Comparison of ENCODE assay signal across 22 mouse cellular contexts in genomic region chr10:12551735-12552134, GRCm38 (mm10).
DNase-seq lines count a peak whose midpoint lies in the region; ATAC-seq and TF ChIP-seq lines count a peak whose summit lies in the region.
"Had no signal": no experiment of that assay in that cellular context is flagged by ENCODE, and none has a peak within 500 bp of the region (broad histone marks: within the 10 kb centered on the region; RNA-seq: fewer than 3 reads in every experiment).

No protein-coding gene starts in this region.

- peak overlapping the region; percentile 69; the same call in 1 of the 2 replicates for H3K27ac ChIP-seq in hindbrain, embryonic 10.5 days
- H3K27ac ChIP-seq in hindbrain, embryonic 14.5 days, result no peak overlapping the region
- H3K27ac ChIP-seq in ES-Bruce4 (ENCODE audit: insufficient read depth, low read length), result peak overlapping the region; percentile 51; the same call in 1 of the 2 replicates
- H3K27ac ChIP-seq in embryonic facial prominence, embryonic 11.5 days (replicated peaks; ENCODE audit: low read depth, low read length), result no peak overlapping the region
- H3K27ac ChIP-seq in limb, embryonic 13.5 days, result peak overlapping the region; percentile 33; the same call in 1 of the 2 replicates
- no peak overlapping the region for H3K27ac ChIP-seq in thymus, adult 2 months (ENCODE audit: control insufficient read depth, insufficient read depth, low read length)
- H3K27ac ChIP-seq: forebrain, embryonic 15.5 days; heart, embryonic 15.5 days; hindbrain, embryonic 15.5 days had no signal

- no peak for ATAC-seq in hindbrain, embryonic 14.5 days (ENCODE audit: low FRiP score)
- no peak for ATAC-seq in embryonic facial prominence, embryonic 11.5 days (replicated peaks; ENCODE audit: insufficient number of reproducible peaks, low FRiP score, low TSS enrichment, low read depth)
- ATAC-seq in limb, embryonic 13.5 days (ENCODE audit: low FRiP score, low read depth), result no peak
- ATAC-seq: forebrain, embryonic 15.5 days had no signal

- no peak for TF ChIP-seq EP300 in ES-Bruce4 (IDR thresholded peaks at IDR 0.05; ENCODE audit: insufficient read depth, low read depth, low read length)

- H3K4me1 ChIP-seq in hindbrain, embryonic 10.5 days (replicated peaks), result peaks cover 74% of the 10 kb centered on the region
- peaks cover 17% of the 10 kb centered on the region for H3K4me1 ChIP-seq in hindbrain, embryonic 14.5 days (replicated peaks; ENCODE audit: control insufficient read depth, insufficient read depth, low read length)
- peaks cover 4% of the 10 kb centered on the region for H3K4me1 ChIP-seq in ES-Bruce4 (ENCODE audit: control insufficient read depth, insufficient read depth, low read length)
- H3K4me1 ChIP-seq in embryonic facial prominence, embryonic 11.5 days (ENCODE audit: control insufficient read depth, insufficient read depth, low read length), result no peaks in the 10 kb centered on the region
- H3K4me1 ChIP-seq in limb, embryonic 13.5 days, result peaks cover 67% of the 10 kb centered on the region
- H3K4me1 ChIP-seq in thymus, adult 2 months (replicated peaks; ENCODE audit: control insufficient read depth, insufficient read depth, low read length), result peaks cover 6% of the 10 kb centered on the region

- H3K4me2 ChIP-seq in hindbrain, embryonic 14.5 days (replicated peaks), result no peak overlapping the region
- H3K4me2 ChIP-seq in embryonic facial prominence, embryonic 11.5 days (ENCODE audit: low read depth, low read length), result no peak overlapping the region
- H3K4me2 ChIP-seq in limb, embryonic 13.5 days (replicated peaks), result no peak overlapping the region
- H3K4me2 ChIP-seq: forebrain, embryonic 15.5 days; heart, embryonic 12.5 days; heart, embryonic 15.5 days; hindbrain, embryonic 15.5 days had no signal

- H3K27me3 ChIP-seq in hindbrain, embryonic 10.5 days (ENCODE audit: insufficient read depth, poor library complexity, severe bottlenecking), result no peaks in the 10 kb centered on the region
- 0 out of 2 replicates have a peak, but pooled peaks cover 8% of the 10 kb centered on the region for H3K27me3 ChIP-seq in hindbrain, embryonic 14.5 days (ENCODE audit: control insufficient read depth, insufficient read depth, low read length)
- H3K27me3 ChIP-seq in ES-Bruce4 (ENCODE audit: control insufficient read depth, insufficient read depth, low read length, poor library complexity, severe bottlenecking), result no peaks in the 10 kb centered on the region
- no peaks in the 10 kb centered on the region for H3K27me3 ChIP-seq in embryonic facial prominence, embryonic 11.5 days (ENCODE audit: control insufficient read depth, insufficient read depth, low read length)
- H3K27me3 ChIP-seq in limb, embryonic 13.5 days, result no peaks in the 10 kb centered on the region
- no peaks in the 10 kb centered on the region for H3K27me3 ChIP-seq in thymus, adult 2 months (ENCODE audit: control insufficient read depth, insufficient read depth, low read length)
- H3K27me3 ChIP-seq: CH12.LX; heart, embryonic 12.5 days; heart, embryonic 15.5 days; hindbrain, embryonic 15.5 days had no signal

- no peak overlapping the region for H3K9ac ChIP-seq in hindbrain, embryonic 14.5 days
- H3K9ac ChIP-seq in ES-Bruce4 (ENCODE audit: low read depth, poor library complexity, severe bottlenecking), result peak overlapping the region; percentile 8; the same call in 1 of the 2 replicates
- no peak overlapping the region for H3K9ac ChIP-seq in embryonic facial prominence, embryonic 11.5 days (replicated peaks; ENCODE audit: low read length)
- no peak overlapping the region for H3K9ac ChIP-seq in limb, embryonic 13.5 days
- H3K9ac ChIP-seq: forebrain, embryonic 15.5 days; heart, embryonic 12.5 days; heart, embryonic 15.5 days; hindbrain, embryonic 15.5 days had no signal

- no peaks in the 10 kb centered on the region for H3K9me3 ChIP-seq in hindbrain, embryonic 10.5 days
- no peaks in the 10 kb centered on the region for H3K9me3 ChIP-seq in hindbrain, embryonic 14.5 days (ENCODE audit: control insufficient read depth, low read length)
- no peaks in the 10 kb centered on the region for H3K9me3 ChIP-seq in ES-Bruce4 (replicated peaks; ENCODE audit: control insufficient read depth, insufficient read depth, low read length, poor library complexity, severe bottlenecking)
- no peaks in the 10 kb centered on the region for H3K9me3 ChIP-seq in embryonic facial prominence, embryonic 11.5 days (replicated peaks; ENCODE audit: control insufficient read depth, low read length)
- no peaks in the 10 kb centered on the region for H3K9me3 ChIP-seq in limb, embryonic 13.5 days
- H3K9me3 ChIP-seq: forebrain, embryonic 15.5 days; heart, embryonic 12.5 days; heart, embryonic 15.5 days; hindbrain, embryonic 15.5 days had no signal

- no peaks in the 10 kb centered on the region for H3K36me3 ChIP-seq in hindbrain, embryonic 10.5 days
- no peaks in the 10 kb centered on the region for H3K36me3 ChIP-seq in hindbrain, embryonic 14.5 days (replicated peaks; ENCODE audit: control insufficient read depth, insufficient read depth)
- H3K36me3 ChIP-seq in ES-Bruce4 (ENCODE audit: control insufficient read depth, insufficient read depth, low read length, poor library complexity, severe bottlenecking), result no peaks in the 10 kb centered on the region
- no peaks in the 10 kb centered on the region for H3K36me3 ChIP-seq in embryonic facial prominence, embryonic 11.5 days (replicated peaks; ENCODE audit: control insufficient read depth, insufficient read depth, low read depth, low read length)
- H3K36me3 ChIP-seq in limb, embryonic 13.5 days, result no peaks in the 10 kb centered on the region
- H3K36me3 ChIP-seq in thymus, adult 2 months (ENCODE audit: control insufficient read depth, insufficient read depth, low read length), result no peaks in the 10 kb centered on the region
- H3K36me3 ChIP-seq: forebrain, embryonic 15.5 days; heart, embryonic 12.5 days; heart, embryonic 15.5 days; hindbrain, embryonic 15.5 days had no signal

- no peak overlapping the region for H3K4me3 ChIP-seq in hindbrain, embryonic 10.5 days
- H3K4me3 ChIP-seq in hindbrain, embryonic 14.5 days (replicated peaks; ENCODE audit: low read length), result no peak overlapping the region
- no peak overlapping the region for H3K4me3 ChIP-seq in ES-Bruce4 (ENCODE audit: low read depth, low read length)
- no peak overlapping the region for H3K4me3 ChIP-seq in embryonic facial prominence, embryonic 11.5 days (ENCODE audit: low read depth, low read length)
- H3K4me3 ChIP-seq in limb, embryonic 13.5 days, result no peak overlapping the region
- H3K4me3 ChIP-seq in thymus, adult 2 months (ENCODE audit: control insufficient read depth, insufficient read depth, low read length), result no peak overlapping the region
- H3K4me3 ChIP-seq: forebrain, embryonic 15.5 days; heart, embryonic 12.5 days; heart, embryonic 15.5 days; hindbrain, embryonic 15.5 days had no signal

- no peak for TF ChIP-seq CTCF in ES-Bruce4 (IDR thresholded peaks at IDR 0.05; ENCODE audit: low read depth, low read length)
- TF ChIP-seq CTCF in thymus, adult 2 months (IDR thresholded peaks at IDR 0.05; ENCODE audit: borderline replicate concordance, control insufficient read depth, extremely low read depth, insufficient read depth, low read length, poor library complexity), result no peak

- WGBS in hindbrain, embryonic 10.5 days, result 79% methylated on average over 5 of the region's 5 CpGs
- WGBS in hindbrain, embryonic 14.5 days, result 70% methylated on average over 5 of the region's 5 CpGs
- WGBS in embryonic facial prominence, embryonic 11.5 days, result 54% methylated on average over 5 of the region's 5 CpGs
- 29% methylated on average over 5 of the region's 5 CpGs for WGBS in limb, embryonic 13.5 days
- 98% methylated on average over 5 of the region's 5 CpGs for WGBS in thymus, adult 2 months

- no peak for DNase-seq in hindbrain, embryonic 10.5 days (ENCODE audit: low spot score)
- DNase-seq in hindbrain, embryonic 14.5 days (ENCODE audit: low spot score), result no peak
- peak; percentile 53 for DNase-seq in embryonic facial prominence, embryonic 11.5 days (ENCODE audit: low spot score)
- DNase-seq in right cerebral cortex, adult 2 months (ENCODE audit: low spot score in 2 of 2), result no peak
- no peak for DNase-seq in thymus, adult 2 months
- DNase-seq: adrenal gland, adult 8-10 months; adrenal gland, postnatal 25 days; B cell, adult 2 months; cerebellum, adult 18-20 months; cerebellum, adult 9-10 months; cerebellum, postnatal 14 days; gastrocnemius, postnatal 25 days; heart, adult 18-20 months; heart, postnatal 10 days; heart, postnatal 36 days had no signal

- no peak for TF ChIP-seq POLR2A in ES-Bruce4 (IDR thresholded peaks at IDR 0.05; ENCODE audit: insufficient read depth, low read length)
- TF ChIP-seq POLR2A in thymus, adult 2 months (IDR thresholded peaks at IDR 0.05; ENCODE audit: control insufficient read depth, extremely low read depth, insufficient read depth, low read length, poor library complexity), result no peak

Comparison
In these comparisons a context has a peak if more than half of its experiments do, and no peak if none do; other contexts are left out.
1. H3K27ac ChIP-seq: peak in hindbrain, embryonic 10.5 days (single experiment), ES-Bruce4 (single experiment) and limb, embryonic 13.5 days (single experiment); none in hindbrain, embryonic 14.5 days (single experiment), embryonic facial prominence, embryonic 11.5 days (single experiment) and thymus, adult 2 months (single experiment).